Mouse (Mus musculus) hindbrain, embryonic 15.5 days (tissue): ENCODE measurements at regions not wholly inside any gene's neighbourhood (a gene's known extent, or its start where the extent isn't known, plus 50 kb on each side); places are given as distances from the start of the nearest gene placed in this dataset.

Source experiments
- ATAC-seq: fragments of 200-750 bp; cut with Nextera tagmentation; 2 replicates; pipeline ENCODE4 v1.8.0; 2017; ENCODE audit warnings: low read depth, moderate number of reproducible peaks, moderate TSS enrichment; ENCODE audit not compliant: low FRiP score
- H3K27ac ChIP-seq: fragments of 300-500 bp; sonication (generic); replicated peaks from 2 replicates; pipeline ENCODE4 v1.5.1; 2015; ENCODE audit warnings: mild to moderate bottlenecking, inconsistent platforms
- H3K27me3 ChIP-seq: fragments of 300-500 bp; sonication (generic); 2 replicates; pipeline ENCODE4 v1.6.1; 2015; ENCODE audit warnings: control low read depth, inconsistent platforms
- H3K36me3 ChIP-seq: fragments of 300-500 bp; sonication (generic); 2 replicates; pipeline ENCODE4 v1.6.1; 2015; ENCODE audit warnings: control low read depth, inconsistent platforms
- H3K4me1 ChIP-seq: fragments of 300-500 bp; sonication (generic); replicated peaks from 2 replicates; pipeline ENCODE4 v1.6.1; 2015; ENCODE audit warnings: control low read depth, inconsistent platforms
- H3K4me2 ChIP-seq: fragments of 300-500 bp; sonication (generic); 2 replicates; pipeline ENCODE4 v1.6.1; 2015; ENCODE audit warnings: moderate library complexity, mild to moderate bottlenecking, inconsistent platforms
- H3K4me3 ChIP-seq: fragments of 300-500 bp; sonication (generic); 2 replicates; pipeline ENCODE4 v1.5.1; 2015; ENCODE audit warnings: mild to moderate bottlenecking, inconsistent platforms
- H3K9ac ChIP-seq: fragments of 300-500 bp; sonication (generic); 2 replicates; pipeline ENCODE4 v1.6.1; 2015; ENCODE audit warnings: inconsistent platforms
- H3K9me3 ChIP-seq: fragments of 300-500 bp; sonication (generic); 2 replicates; pipeline ENCODE4 v1.6.1; 2016; ENCODE audit warnings: control low read depth, inconsistent platforms
- WGBS: fragments of 180-500 bp; shearing (Covaris S2); methylation state at CpG from one replicate; pipeline ENCODE4 v1.1.7; 2015; 5-methylcytosine and 5-hydroxymethylcytosine counted together

DNA sequence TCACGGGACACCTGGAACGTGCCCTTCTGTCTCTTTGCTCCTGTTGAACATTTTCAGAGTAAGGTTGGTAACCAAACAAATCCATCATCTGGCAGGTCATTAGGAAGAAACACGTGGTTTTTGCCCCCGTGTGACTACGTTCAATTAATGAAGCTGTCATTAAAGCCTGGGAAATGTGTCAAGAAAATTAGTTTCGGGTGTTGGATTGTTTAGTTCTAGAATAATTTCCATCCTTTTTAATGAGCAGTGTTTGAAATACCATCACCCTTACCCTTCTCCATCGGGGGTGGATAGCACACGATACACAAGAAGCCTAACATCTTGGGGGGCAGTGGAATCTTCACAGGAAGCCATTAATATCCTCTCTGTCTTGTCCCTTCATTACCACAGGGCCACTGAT, 107.7 kb downstream of the Far1 start:
- H3K9me3 ChIP-seq: no peaks in the 10 kb centered on the region
- H3K27ac ChIP-seq: peak overlapping the region; percentile 58
- no peak overlapping the region for H3K9ac ChIP-seq
- H3K36me3 ChIP-seq: no peaks in the 10 kb centered on the region
- no peaks in the 10 kb centered on the region for H3K27me3 ChIP-seq
- 39% methylated on average over 8 of the region's 8 CpGs for WGBS
- peaks cover 17% of the 10 kb centered on the region for H3K4me1 ChIP-seq
- no peak for ATAC-seq
- H3K4me3 ChIP-seq: no peak overlapping the region
- H3K4me2 ChIP-seq: no peak overlapping the region

DNA sequence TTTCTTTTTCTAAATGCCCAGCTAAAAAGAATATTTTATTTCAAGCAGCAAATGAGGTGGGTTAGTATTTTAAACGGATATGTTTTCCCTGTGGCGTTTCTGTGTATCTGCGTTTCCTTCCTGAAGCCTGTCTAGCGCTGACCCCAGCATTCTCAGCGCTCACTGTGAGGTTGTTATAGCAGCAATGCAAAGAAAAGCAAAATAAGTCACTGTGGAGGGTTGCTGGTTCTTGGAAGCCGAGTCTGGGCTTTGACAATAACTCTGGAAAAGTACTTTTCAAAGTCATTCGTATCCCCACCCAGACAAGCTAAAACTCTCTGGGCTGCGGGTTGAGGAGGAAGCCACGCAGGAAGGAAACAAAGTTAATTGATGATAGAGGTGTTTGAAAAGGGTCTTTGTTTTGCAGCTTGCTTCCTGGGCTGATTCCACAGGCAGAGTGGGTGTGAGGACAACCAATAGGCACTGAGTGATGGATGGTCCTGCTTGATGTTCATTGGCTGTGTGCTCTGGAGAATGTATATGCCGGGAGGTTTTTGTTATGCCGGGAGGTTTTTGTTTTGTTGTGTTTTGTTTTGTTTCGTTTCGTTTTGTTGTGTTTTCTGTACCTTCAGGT, 108.4 kb downstream of the Far1 start:
- WGBS: 31% methylated on average over 13 of the region's 13 CpGs
- peak; percentile 66; the same call in 1 of the 2 replicates for ATAC-seq
- H3K27ac ChIP-seq: peak overlapping the region; percentile 58
- no peaks in the 10 kb centered on the region for H3K27me3 ChIP-seq
- H3K4me1 ChIP-seq: peaks cover 17% of the 10 kb centered on the region
- no peak overlapping the region for H3K4me3 ChIP-seq
- H3K9me3 ChIP-seq: no peaks in the 10 kb centered on the region
- no peak overlapping the region for H3K9ac ChIP-seq
- H3K36me3 ChIP-seq: no peaks in the 10 kb centered on the region
- no peak overlapping the region for H3K4me2 ChIP-seq

DNA sequence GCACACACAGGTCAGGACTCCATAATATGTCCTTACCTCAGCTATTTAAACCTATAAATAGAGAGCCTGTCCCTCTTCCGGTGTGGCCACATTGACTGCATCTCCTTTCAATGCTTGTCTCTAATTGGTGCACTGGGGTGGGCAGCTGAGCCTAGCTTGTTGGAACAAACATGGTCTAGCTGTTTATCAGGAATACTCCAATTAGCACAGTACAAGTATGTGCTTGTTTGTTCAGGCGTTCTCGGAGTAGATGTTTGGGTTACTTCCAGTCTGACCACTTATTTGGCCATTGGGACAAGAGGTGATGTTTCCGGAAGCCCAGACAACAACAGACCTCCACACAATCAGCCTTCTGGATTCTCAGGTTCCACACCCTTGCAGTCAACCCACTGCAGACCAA, 109.7 kb downstream of the Far1 start:
- Histone ChIP-seq H3K27ac (no peak overlapping the region), H3K4me1 (peaks cover 17% of the 10 kb centered on the region), H3K9me3 (no peaks in the 10 kb centered on the region), H3K4me2 (no peak overlapping the region), H3K4me3 (no peak overlapping the region), H3K9ac (no peak overlapping the region), H3K36me3 (no peaks in the 10 kb centered on the region), H3K27me3 (no peaks in the 10 kb centered on the region)
- no peak for ATAC-seq
- WGBS: 88% methylated on average over 4 of the region's 4 CpGs

DNA sequence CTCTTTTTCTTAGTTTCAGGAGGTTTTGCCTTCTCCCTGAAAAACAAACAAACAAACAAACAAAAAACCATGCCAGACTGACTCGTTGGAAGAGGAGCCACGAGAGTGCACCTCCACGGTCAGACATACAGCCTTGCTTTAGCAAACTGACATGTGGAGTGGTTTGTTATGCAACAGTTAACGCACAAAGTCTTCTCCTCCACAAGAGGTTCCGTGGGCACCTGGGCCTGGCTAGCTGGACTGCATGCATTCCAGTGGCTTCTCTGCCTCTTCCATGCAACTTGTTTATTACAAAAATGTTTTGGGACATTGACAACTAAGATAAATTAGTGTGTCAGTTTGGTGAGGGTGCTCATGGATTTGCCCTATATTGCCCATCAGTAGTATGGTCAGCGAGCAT, 110.3 kb downstream of the Far1 start:
- WGBS: 94% methylated on average over 6 of the region's 6 CpGs
- peaks cover 17% of the 10 kb centered on the region for H3K4me1 ChIP-seq
- no peak for ATAC-seq
- no peak overlapping the region for H3K9ac ChIP-seq
- no peaks in the 10 kb centered on the region for H3K9me3 ChIP-seq
- H3K27ac ChIP-seq: no peak overlapping the region
- no peak overlapping the region for H3K4me2 ChIP-seq
- H3K36me3 ChIP-seq: no peaks in the 10 kb centered on the region
- H3K4me3 ChIP-seq: no peak overlapping the region
- no peaks in the 10 kb centered on the region for H3K27me3 ChIP-seq

DNA sequence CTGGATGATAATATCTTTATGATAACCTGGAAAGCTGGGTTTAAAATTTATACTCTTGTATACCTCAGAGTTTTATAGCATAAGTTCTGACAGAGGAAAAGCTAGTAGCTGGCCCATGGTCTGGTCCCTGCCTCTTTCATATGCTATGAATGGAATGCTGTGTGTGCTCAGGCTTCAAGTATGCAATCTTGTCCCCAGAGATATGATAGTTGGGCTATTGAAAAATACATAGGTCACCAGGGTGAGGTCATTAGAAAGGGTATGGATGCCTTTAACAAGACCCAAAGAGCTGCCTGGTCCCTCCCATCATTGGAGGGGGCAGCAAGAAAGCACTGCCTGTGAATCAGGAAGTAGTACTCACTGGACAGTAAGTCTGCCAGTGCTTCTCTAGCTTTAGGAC, 113.1 kb downstream of the Far1 start:
- no peak overlapping the region for H3K27ac ChIP-seq

DNA sequence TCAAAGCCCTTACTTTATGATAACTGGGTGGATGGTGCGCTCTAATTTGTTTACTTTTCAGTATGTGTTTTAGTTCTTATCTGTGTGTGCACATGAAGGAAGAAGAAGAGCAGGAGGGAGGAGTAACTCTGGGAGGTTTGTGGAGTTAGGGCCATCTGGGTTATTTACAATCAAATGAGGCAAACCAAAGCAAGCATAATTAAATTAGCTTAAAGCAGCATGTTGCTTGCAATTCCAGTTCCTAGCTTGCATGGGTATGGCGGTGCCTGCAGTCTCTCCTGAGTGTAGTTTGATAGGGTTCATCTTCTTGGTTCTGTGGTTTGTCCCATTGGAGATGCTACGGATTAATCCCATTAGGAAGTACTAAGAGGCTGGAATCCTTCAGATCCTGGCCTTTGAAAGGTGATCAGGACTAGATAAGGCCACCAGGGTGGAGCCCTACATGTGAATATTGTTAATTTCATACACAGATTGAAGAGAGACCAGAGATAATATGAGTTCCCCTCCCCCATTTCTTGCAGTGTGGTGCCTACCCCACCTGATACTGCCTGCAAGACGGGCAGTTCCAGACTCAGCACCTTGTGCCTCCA, 123.5 kb downstream of the Far1 start:
- Histone ChIP-seq H3K4me1 (no peaks in the 10 kb centered on the region), H3K27me3 (no peaks in the 10 kb centered on the region), H3K9ac (no peak overlapping the region), H3K9me3 (no peaks in the 10 kb centered on the region), H3K36me3 (no peaks in the 10 kb centered on the region), H3K27ac (no peak overlapping the region), H3K4me3 (no peak overlapping the region), H3K4me2 (no peak overlapping the region)
- ATAC-seq: no peak
- 85% methylated on average over 4 of the region's 4 CpGs for WGBS

More for the DNA sequence above, 113.1 kb downstream of the Far1 start:
- H3K9me3 ChIP-seq: no peaks in the 10 kb centered on the region
- ATAC-seq: no peak
- no peak overlapping the region for H3K9ac ChIP-seq
- no peaks in the 10 kb centered on the region for H3K36me3 ChIP-seq
- H3K27me3 ChIP-seq: no peaks in the 10 kb centered on the region
- no peak overlapping the region for H3K4me3 ChIP-seq
- H3K4me1 ChIP-seq: peaks cover 3% of the 10 kb centered on the region; the same call in 1 of the 2 replicates
- H3K4me2 ChIP-seq: no peak overlapping the region

DNA sequence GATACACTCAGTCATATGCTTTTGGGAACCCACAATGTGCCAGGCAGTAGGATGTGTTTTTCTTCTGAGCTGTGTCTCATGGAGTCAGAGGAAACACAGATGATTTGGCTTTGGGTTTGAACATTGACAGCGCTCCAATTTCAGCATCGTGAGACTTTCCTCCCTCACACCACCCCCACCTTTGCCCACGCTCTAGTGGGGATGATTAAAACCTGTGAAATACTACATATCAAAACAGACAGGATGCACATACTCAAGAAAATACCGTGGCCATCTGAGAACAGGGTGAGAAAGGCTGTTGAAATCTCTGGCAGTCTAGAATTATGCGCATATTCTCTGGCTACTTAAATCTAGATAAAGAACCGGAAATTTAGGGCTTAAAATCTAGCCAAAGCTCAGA, 124.5 kb downstream of the Far1 start:
- no peaks in the 10 kb centered on the region for H3K4me1 ChIP-seq
- H3K4me2 ChIP-seq: no peak overlapping the region
- H3K9ac ChIP-seq: no peak overlapping the region
- no peak for ATAC-seq
- WGBS: 63% methylated on average over 6 of the region's 6 CpGs
- no peak overlapping the region for H3K4me3 ChIP-seq
- H3K27ac ChIP-seq: no peak overlapping the region
- no peaks in the 10 kb centered on the region for H3K9me3 ChIP-seq
- H3K36me3 ChIP-seq: no peaks in the 10 kb centered on the region
- no peaks in the 10 kb centered on the region for H3K27me3 ChIP-seq

DNA sequence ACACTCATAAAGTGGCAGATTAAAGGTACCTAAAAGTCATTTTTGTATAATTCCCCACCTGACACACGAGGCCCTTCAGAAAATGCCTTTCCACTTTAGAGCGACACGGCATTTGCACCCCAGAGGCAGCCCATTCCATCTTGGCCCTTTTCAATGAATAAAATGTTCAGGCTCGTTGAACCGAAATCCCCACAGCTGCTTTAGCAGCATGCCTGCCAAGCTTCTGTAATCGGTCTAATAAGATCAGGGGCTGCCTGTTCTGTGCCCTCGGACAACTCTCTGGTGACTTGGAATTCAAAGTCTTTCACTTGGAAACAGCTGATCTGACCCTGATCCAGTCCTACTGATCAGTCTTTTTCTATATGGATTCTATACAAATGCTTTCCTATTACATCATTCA, 123.3 kb upstream of the Spon1 start:
- Histone ChIP-seq H3K4me1 (no peaks in the 10 kb centered on the region), H3K27ac (no peak overlapping the region), H3K27me3 (no peaks in the 10 kb centered on the region), H3K4me3 (no peak overlapping the region), H3K4me2 (no peak overlapping the region), H3K36me3 (no peaks in the 10 kb centered on the region), H3K9ac (no peak overlapping the region), H3K9me3 (no peaks in the 10 kb centered on the region)
- no peak for ATAC-seq
- WGBS: 36% methylated on average over 7 of the region's 7 CpGs

DNA sequence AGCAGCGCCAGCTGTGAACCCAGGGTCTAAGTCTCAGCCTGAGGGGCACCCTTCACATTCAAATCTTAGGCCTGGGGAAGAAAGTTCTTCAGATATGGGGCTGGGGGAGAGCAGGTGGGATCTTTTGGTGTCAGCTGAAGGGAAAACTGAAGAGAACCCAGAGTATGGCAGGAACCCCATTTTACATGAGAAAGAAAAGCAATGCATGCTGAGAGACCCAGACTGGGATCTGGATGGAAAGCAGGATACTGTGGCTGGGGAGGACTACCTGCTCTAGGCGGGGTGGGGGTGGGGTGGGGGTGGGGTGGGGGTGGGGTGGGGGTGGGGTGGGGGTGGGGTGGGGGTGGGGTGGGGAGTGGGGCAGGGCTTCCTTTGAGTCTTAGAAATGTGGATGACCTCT, 115.2 kb upstream of the Spon1 start:
- H3K4me1 ChIP-seq: no peaks in the 10 kb centered on the region
- 62% methylated on average over 2 of the region's 2 CpGs for WGBS
- no peak for ATAC-seq
- H3K27me3 ChIP-seq: 0 out of 2 replicates have a peak, but pooled peaks cover 3% of the 10 kb centered on the region
- H3K4me3 ChIP-seq: no peak overlapping the region
- no peak overlapping the region for H3K4me2 ChIP-seq
- no peaks in the 10 kb centered on the region for H3K9me3 ChIP-seq
- H3K27ac ChIP-seq: no peak overlapping the region
- no peak overlapping the region for H3K9ac ChIP-seq
- no peaks in the 10 kb centered on the region for H3K36me3 ChIP-seq

DNA sequence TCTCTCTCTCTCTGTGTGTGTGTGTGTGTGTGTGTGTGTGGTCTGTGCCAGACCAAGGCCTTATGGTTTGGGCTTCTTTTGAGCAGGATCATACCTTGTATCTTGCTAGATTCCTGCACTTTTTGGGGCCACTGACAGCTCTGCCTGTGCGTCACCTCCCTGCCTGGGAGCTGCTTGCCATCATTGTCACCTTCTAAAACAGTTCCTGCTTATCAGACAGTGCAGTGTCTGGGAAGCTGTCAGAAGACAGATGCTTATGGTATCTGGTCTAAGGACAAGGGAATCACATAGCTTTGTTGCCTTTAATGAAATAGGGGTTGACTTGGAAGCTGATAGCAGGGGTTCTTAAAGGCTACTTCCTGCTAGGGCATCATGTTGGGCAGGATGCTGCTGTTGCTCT, 114.1 kb upstream of the Spon1 start:
- no peak overlapping the region for H3K9ac ChIP-seq
- no peaks in the 10 kb centered on the region for H3K4me1 ChIP-seq
- H3K27me3 ChIP-seq: 0 out of 2 replicates have a peak, but pooled peaks cover 3% of the 10 kb centered on the region
- H3K4me3 ChIP-seq: no peak overlapping the region
- H3K36me3 ChIP-seq: no peaks in the 10 kb centered on the region
- ATAC-seq: no peak
- no peak overlapping the region for H3K4me2 ChIP-seq
- no peaks in the 10 kb centered on the region for H3K9me3 ChIP-seq
- WGBS: 67% methylated on average over 1 of the region's 1 CpGs
- H3K27ac ChIP-seq: no peak overlapping the region

DNA sequence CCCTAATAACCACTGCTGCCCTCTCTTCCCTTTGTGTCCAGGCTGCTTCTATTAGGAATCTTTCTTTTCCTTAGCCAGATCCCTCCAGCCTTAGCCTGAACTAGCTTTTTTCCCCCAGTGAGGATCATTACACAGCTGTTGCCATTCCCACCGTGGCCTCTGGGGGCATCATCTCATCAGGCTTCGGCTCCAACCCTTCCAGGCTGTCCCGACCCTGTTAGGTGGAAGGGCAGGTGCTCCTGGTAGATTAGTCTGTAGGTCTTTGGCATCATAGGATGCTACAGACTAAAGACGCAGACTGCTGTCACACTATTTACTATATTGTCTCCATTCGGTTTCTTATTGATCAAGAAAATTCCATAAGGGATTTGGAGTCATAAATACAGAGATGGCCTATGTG, 112.7 kb upstream of the Spon1 start:
- 33% methylated on average over 5 of the region's 5 CpGs for WGBS
- Histone ChIP-seq H3K36me3 (no peaks in the 10 kb centered on the region), H3K27ac (no peak overlapping the region), H3K4me3 (no peak overlapping the region), H3K9ac (no peak overlapping the region), H3K27me3 (0 out of 2 replicates have a peak, but pooled peaks cover 3% of the 10 kb centered on the region), H3K4me1 (no peaks in the 10 kb centered on the region), H3K9me3 (no peaks in the 10 kb centered on the region), H3K4me2 (no peak overlapping the region)
- ATAC-seq: no peak

DNA sequence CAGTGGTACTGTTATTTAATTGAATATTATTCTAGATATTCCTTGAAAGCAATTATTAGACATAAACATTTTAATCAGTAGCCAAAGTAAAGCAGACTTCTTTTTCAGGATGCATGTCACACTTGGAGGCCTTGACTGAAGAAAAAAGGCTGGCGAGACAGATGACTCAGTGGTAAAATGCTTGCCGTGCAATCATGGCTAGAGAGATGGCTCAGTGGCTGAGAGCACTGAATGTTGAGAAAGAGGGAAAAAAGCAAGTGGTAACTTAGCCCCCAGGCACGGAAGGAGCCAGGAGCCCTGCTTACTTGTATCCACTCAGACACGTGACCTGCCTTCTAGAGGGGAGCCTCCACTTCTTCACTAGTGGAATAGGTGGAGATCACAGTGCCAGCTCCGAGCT, 110.5 kb upstream of the Spon1 start:
- Histone ChIP-seq H3K27me3 (0 out of 2 replicates have a peak, but pooled peaks cover 3% of the 10 kb centered on the region), H3K27ac (no peak overlapping the region), H3K4me1 (no peaks in the 10 kb centered on the region), H3K9me3 (no peaks in the 10 kb centered on the region), H3K9ac (no peak overlapping the region), H3K4me3 (no peak overlapping the region), H3K4me2 (no peak overlapping the region), H3K36me3 (no peaks in the 10 kb centered on the region)
- 80% methylated on average over 5 of the region's 5 CpGs for WGBS
- no peak for ATAC-seq
